In genomic region chr2:152373547-152373946, GRCm38 (mm10) we compare ENCODE assay signal across 26 mouse cellular contexts. TPM values are rescaled to one million over a fixed set of nuclear protein-coding genes. Genes with fewer than 3 reads are reported as not detected.
"Had no signal": no experiment of that assay in that cellular context is flagged by ENCODE, and none has a peak within 500 bp of the region (broad histone marks: within the 10 kb centered on the region; RNA-seq: fewer than 3 reads in every experiment).

No protein-coding gene starts in this region.

- H3K27ac ChIP-seq: kidney, postnatal 0 days; layer of hippocampus, adult 2 months; limb, embryonic 10.5 days; limb, embryonic 13.5 days; liver, embryonic 15.5 days; midbrain, embryonic 10.5 days; neural tube, embryonic 13.5 days had no signal

- ATAC-seq: midbrain, embryonic 13.5 days; midbrain, embryonic 16.5 days had no signal

- H3K9me3 ChIP-seq: limb, embryonic 10.5 days; limb, embryonic 13.5 days; liver, embryonic 15.5 days; midbrain, embryonic 10.5 days; midbrain, embryonic 13.5 days; neural tube, embryonic 13.5 days had no signal

- DNase-seq: kidney, adult 2 months; kidney, postnatal 25 days; layer of hippocampus, adult 9-11 months; liver; lung, adult 2 months; lung, postnatal 14 days; lung, postnatal 4 days; retina, postnatal 1 day; right cerebral cortex, postnatal 25 days; spleen, adult 18-20 months; thymus, adult 18-20 months; thymus, postnatal 36 days had no signal

- H3K4me2 ChIP-seq: limb, embryonic 13.5 days; liver, embryonic 15.5 days; midbrain, embryonic 13.5 days; neural tube, embryonic 13.5 days had no signal

- H3K9ac ChIP-seq: limb, embryonic 13.5 days; liver, embryonic 15.5 days; midbrain, embryonic 13.5 days; neural tube, embryonic 13.5 days had no signal

- H3K36me3 ChIP-seq: limb, embryonic 10.5 days; limb, embryonic 13.5 days; liver, embryonic 15.5 days; midbrain, embryonic 10.5 days; midbrain, embryonic 13.5 days; neural tube, embryonic 13.5 days had no signal

- H3K4me3 ChIP-seq: layer of hippocampus, adult 2 months; limb, embryonic 10.5 days; limb, embryonic 13.5 days; liver, embryonic 15.5 days; midbrain, embryonic 10.5 days; midbrain, embryonic 13.5 days; myocyte; neural tube, embryonic 13.5 days had no signal

- H3K27me3 ChIP-seq: midbrain, embryonic 13.5 days; neural tube, embryonic 13.5 days had no signal

RNA-seq across cellular contexts. Expression of gene Nrsn2, which starts 2.9 kb away (rescaled TPM):
- total RNA-seq: megakaryocyte, adult 5-6 weeks; monocyte, adult 5-6 weeks; neutrophil, adult 5-6 weeks had no signal
- polyA plus RNA-seq: liver, embryonic 15.5 days; lung, adult 2 months; myocyte; urinary bladder, adult 2 months had no signal

RNA-seq across cellular contexts. Expression of gene Sox12, which starts 24.3 kb away (rescaled TPM):
- total RNA-seq: monocyte, adult 5-6 weeks had no signal

RNA-seq across cellular contexts. Expression of gene Trib3, which starts 29.7 kb away (rescaled TPM):
- total RNA-seq: monocyte, adult 5-6 weeks had no signal

RNA-seq across cellular contexts. Expression of gene Zcchc3, which starts 41.3 kb away (rescaled TPM):
- polyA plus RNA-seq: myocyte had no signal
